Mouse (Mus musculus) cerebellum, adult (tissue): ENCODE measurements at regions not wholly inside any gene's neighbourhood (a gene's known extent, or its start where the extent isn't known, plus 50 kb on each side); places are given as distances from the start of the nearest gene placed in this dataset.

ENCODE experiments used
- ATAC-seq: cut with Nextera tagmentation; 2 replicates; pipeline ENCODE4 v1.9.2; 2017; ENCODE audit warnings: mild to moderate bottlenecking, moderate library complexity, mixed read lengths; ENCODE audit not compliant: insufficient number of reproducible peaks, low FRiP score, low TSS enrichment

DNA sequence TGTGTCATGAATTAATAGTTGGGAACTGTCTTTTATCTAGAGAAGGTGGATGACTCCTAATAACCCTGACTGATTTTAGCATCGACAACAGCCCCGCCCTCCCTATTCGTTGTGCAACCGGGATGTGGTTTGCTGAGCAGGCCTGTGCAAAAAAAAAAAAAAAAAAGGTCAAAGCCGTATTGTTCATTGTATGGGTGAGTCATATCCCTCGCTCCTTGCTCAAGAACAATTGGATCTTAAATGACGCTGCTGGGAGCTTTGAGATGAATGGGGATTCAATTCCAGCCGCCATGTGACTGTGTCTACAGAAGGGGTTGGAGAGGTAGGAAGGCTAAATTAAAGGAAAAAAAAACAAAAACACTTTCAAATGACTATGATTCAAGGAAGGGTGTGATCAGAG is 68.1 kb upstream of the Abca1 start:
- no peak for ATAC-seq

- ATAC-seq: no peak
These were observed 67.4 kb upstream of the Abca1 start for GRCm38 (mm10) chr4:53227071-53227470.

DNA sequence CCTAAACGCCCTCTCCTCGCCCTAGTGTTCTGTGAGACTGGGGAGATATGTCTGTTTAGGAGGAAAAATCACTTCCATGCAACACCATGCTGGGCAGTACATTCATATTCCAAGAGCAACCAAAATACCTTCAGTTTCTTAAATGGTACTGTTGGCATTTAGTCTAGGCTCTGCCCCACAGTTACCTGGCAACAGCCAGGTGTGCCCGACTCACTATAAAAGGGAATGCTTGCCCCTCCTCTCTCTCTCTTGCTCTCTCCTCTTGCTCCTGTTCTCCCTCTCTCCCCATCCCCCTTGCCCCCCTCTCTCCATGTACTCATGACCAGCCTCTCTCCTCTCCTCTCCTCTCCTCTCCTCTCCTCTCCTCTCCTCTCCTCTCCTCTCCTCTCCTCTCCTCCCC is 66.7 kb upstream of the Abca1 start:
- ATAC-seq: no peak

- ATAC-seq: no peak
These were observed 63.7 kb upstream of the Abca1 start for GRCm38 (mm10) chr4:53223379-53223778.

- ATAC-seq: no peak
These were observed 61.1 kb upstream of the Abca1 start for GRCm38 (mm10) chr4:53220809-53221208.

GRCm38 (mm10) chr4:53219351-53219750 is 59.7 kb upstream of the Abca1 start:
- ATAC-seq: no peak

DNA sequence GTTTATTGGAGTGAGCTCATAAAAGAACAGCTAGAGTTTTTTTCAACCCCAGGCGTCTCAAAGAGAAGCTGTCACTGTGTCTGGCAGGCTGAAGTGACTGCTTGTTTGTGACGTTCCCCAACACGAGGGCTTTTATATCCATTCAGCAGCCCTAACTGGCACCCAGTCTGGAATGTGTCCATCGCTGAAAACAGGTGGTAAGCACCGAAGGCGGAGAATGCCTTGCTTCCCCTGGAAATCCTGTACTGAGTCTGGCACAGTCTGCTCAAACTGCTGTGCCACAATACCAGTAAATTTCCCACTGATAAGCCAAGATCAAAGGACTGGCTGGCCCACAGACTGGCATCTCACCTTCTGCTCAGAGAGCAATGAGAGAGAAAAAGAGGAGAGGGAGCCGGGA is 59.1 kb upstream of the Abca1 start:
- no peak for ATAC-seq

DNA sequence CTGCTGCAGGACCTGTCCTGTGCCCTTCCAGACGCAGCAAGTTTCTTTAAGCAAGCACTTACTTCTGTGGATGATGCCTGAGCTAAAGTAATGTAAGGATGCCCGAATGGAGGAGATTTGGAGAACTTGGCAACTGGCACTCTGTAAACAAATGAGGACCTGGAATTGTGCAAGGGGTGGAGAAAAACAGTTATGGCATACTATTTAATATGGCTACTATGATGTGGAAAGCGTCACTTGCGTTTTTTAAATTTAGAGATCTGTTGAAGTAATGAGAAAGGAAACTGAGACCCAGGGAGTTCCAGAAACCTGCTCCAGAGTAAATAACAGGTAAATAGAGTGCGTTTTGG is 58.6 kb upstream of the Abca1 start:
- no peak for ATAC-seq

DNA sequence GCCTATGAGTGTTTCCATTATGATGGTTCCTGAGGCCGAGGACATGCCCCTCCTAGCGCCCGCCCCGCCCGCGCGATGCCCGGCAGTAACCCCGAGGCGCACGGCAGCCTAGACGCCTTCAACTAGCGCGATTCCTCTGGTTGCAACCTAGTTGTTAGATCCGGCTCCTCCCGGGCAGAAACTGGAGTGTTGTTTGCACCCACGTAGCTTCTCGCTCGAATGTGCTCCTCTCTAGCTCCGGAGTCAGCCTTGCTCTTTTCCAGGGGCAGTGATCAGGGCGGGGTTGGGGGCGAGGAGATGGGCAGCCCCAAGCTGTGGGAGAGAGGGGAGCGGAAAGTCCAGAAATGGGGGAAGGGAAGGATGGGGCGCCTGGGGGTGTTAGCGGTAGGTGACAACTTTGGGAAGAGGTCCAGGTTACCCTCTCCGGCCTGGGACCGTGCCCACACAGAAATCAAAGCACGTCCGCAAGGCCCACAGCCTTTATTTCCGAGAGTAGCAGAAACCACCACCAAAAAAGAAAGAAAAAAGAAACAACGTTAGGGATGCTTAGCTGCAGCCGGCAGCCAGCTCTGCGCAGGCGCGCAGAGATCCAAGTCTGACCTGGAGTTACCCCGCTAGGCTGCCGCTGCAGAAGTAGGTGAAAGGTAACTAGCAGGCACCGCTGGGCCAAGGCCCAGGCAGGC is 58.1 kb upstream of the Abca1 start:
- ATAC-seq: peak; percentile 84

DNA sequence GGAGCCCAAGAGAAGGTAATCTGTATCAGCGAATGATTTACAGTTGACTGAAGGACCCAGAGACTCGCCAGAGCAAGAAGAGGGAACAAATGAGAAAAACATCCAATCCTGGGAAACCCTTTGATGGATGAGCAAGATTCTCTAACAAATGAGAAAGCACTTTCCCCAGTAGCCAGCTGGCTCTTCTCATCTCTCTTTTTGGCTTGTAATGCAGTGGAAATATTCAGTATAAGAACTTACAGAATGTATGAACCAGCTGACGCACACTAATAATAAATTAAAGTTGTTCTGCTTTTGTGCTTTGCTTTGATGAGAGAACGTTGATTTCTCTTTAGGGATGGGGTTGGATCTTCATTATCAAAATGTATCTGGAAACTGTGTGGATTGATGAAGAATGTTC is 52.8 kb upstream of the Abca1 start:
- ATAC-seq: no peak

DNA sequence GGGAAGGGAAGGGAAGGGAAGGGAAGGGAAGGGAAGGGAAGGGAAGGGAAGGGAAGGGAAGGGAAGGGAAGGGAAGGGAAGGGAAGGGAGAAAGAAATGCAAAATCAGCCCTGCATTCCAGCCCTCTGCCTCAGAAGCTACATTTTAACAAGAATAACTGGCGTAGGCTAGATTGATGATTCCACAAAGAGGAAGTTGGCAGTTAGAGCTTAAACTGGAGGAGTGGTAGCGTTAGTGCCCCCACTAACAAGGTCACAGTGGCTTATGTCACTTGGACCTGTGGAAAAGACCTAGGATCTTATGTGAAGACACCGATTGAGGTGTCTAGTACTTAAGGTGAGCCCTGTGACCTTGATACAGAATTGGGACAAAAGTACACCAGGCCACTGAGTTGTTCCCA is 51.0 kb upstream of the Abca1 start:
- ATAC-seq: no peak
